Mouse (Mus musculus): ENCODE measurements around the gene Olfr1221. TPM values are rescaled to one million over a fixed set of nuclear protein-coding genes. Genes with fewer than 3 reads are reported as not detected.
"Not testable (repeated sequence)": the region's sequence is repeated elsewhere in the genome, so short reads cannot be mapped to it uniquely, and the experiment has no call there.

Gene Olfr1221
- not detected in 2 replicates for polyA plus RNA-seq (2015; fragmentation: Nextera tagmentation; extraction: Ambion mirVana)

DNA sequence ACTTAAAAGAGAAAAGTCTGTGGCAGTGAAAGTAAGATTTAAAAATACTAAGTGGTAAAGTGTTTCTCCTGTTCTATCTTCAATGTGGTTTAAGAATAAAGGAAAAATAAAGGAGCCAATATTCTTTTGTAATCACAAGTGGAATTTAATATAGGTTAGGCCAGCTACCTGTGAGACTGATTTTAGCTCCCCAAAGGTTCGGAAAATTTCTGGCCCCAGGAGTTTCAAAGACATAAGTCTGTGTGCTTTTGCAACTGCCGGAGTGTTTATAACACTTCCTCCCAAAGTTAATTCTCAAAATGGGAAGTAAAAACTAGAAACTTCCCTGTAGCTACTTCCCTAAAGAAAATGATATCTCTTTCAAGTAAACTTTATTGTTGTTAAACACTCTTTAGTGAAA, at the start of gene Olfr1221:
Gene Olfr1221 (minus strand): TSS at position 101 of the 400 bp plus-strand sequence.
- H3K4me2 ChIP-seq (replicated peaks; ENCODE audit: low read depth): no peak within 1 kb of the TSS
- TF ChIP-seq CTCF (IDR thresholded peaks at IDR 0.05; ENCODE audit: low read depth): no peak
- WGBS: 77% methylated on average over 2 of the region's 2 CpGs
- no peaks in the 10 kb centered on the region for H3K27me3 ChIP-seq (replicated peaks; ENCODE audit: control insufficient read depth, insufficient read depth, low read length)
- ATAC-seq: no peak
- H3K4me3 ChIP-seq (ENCODE audit: low read depth, low read length): no peak within 1 kb of the TSS
- no peaks in the 10 kb centered on the region for H3K36me3 ChIP-seq (ENCODE audit: control insufficient read depth, insufficient read depth)
- no peak within 1 kb of the TSS for H3K27ac ChIP-seq (ENCODE audit: low read depth, low read length)
- no peak within 1 kb of the TSS for H3K9ac ChIP-seq (ENCODE audit: low read depth, low read length)
- H3K4me1 ChIP-seq (replicated peaks; ENCODE audit: control insufficient read depth, insufficient read depth, low read length): no peaks in the 10 kb centered on the region
- H3K9me3 ChIP-seq (ENCODE audit: control insufficient read depth): no peaks in the 10 kb centered on the region

DNA sequence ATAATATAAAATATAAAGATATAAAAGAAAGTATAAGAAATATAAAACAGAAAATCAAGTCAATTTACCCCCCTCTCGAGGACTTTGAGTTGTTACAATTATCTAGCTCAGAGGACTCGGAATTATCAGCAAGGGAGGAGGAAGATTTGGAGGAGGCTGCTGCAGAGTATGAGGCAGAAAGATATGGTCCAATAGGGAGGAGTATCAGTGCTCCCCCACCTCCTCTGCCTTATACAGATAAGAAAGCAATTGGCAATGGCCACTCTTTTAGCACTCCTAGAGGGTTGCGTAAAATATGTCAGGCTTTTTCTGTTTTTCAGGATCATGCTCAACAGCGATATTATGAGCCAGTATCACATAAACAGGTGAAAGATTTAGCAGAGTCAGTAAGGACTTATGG, 47.6 kb upstream of the Olfr1221 start:
- WGBS: 83% methylated on average over 4 of the region's 4 CpGs
- ATAC-seq; H3K4me3 ChIP-seq (ENCODE audit: low read depth, low read length); H3K4me2 ChIP-seq (replicated peaks; ENCODE audit: low read depth); H3K27me3 ChIP-seq (replicated peaks; ENCODE audit: control insufficient read depth, insufficient read depth, low read length); H3K27ac ChIP-seq (ENCODE audit: low read depth, low read length); H3K9ac ChIP-seq (ENCODE audit: low read depth, low read length); H3K36me3 ChIP-seq (ENCODE audit: control insufficient read depth, insufficient read depth); H3K4me1 ChIP-seq (replicated peaks; ENCODE audit: control insufficient read depth, insufficient read depth, low read length); H3K9me3 ChIP-seq (ENCODE audit: control insufficient read depth): not testable (repeated sequence)

DNA sequence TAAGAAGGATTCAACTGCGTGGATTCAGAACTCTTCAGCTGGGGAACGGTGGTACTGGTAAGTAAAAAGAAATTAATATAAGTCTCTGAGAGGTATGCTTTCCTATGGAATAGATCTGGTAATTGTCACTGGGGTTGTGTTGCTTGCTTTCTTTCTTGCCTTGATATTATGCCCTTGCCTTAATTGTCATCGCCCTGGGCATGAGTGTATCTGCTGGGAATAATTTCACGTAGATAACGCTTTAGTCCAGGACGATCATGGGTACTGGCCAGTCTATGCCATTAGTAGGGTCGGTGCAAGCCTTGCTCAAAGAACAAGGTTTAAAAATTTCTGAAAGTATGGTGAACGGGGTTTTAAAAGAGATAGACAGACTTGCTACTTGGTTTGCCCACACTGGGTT, 46.9 kb upstream of the Olfr1221 start, which contains the start of gene Olfr1224-ps1:
Gene Olfr1224-ps1 (minus strand): TSS at position 101 of the 400 bp plus-strand sequence.
- not testable (repeated sequence) for H3K4me2 ChIP-seq (replicated peaks; ENCODE audit: low read depth); ATAC-seq; H3K27me3 ChIP-seq (replicated peaks; ENCODE audit: control insufficient read depth, insufficient read depth, low read length); H3K9ac ChIP-seq (ENCODE audit: low read depth, low read length); H3K36me3 ChIP-seq (ENCODE audit: control insufficient read depth, insufficient read depth); H3K27ac ChIP-seq (ENCODE audit: low read depth, low read length); H3K9me3 ChIP-seq (ENCODE audit: control insufficient read depth); H3K4me1 ChIP-seq (replicated peaks; ENCODE audit: control insufficient read depth, insufficient read depth, low read length); H3K4me3 ChIP-seq (ENCODE audit: low read depth, low read length)
- WGBS: 94% methylated on average over 8 of the region's 8 CpGs

GRCm38 (mm10) chr2:89151460-89151859, 34.4 kb upstream of the Olfr1221 start, which contains the start of gene Olfr1223:
TSS of gene Olfr1223 (minus strand) at chr2:89151560.
- Histone ChIP-seq H3K9ac (ENCODE audit: low read depth, low read length) (no peak within 1 kb of the TSS), H3K4me2 (replicated peaks; ENCODE audit: low read depth) (no peak within 1 kb of the TSS), H3K27me3 (replicated peaks; ENCODE audit: control insufficient read depth, insufficient read depth, low read length) (no peaks in the 10 kb centered on the region), H3K27ac (ENCODE audit: low read depth, low read length) (no peak within 1 kb of the TSS), H3K4me1 (replicated peaks; ENCODE audit: control insufficient read depth, insufficient read depth, low read length) (no peaks in the 10 kb centered on the region), H3K36me3 (ENCODE audit: control insufficient read depth, insufficient read depth) (no peaks in the 10 kb centered on the region), H3K9me3 (ENCODE audit: control insufficient read depth) (no peaks in the 10 kb centered on the region), H3K4me3 (ENCODE audit: low read depth, low read length) (no peak within 1 kb of the TSS)
- 71% methylated on average over 1 of the region's 1 CpGs for WGBS
- no peak for TF ChIP-seq CTCF (IDR thresholded peaks at IDR 0.05; ENCODE audit: low read depth)
- no peak for ATAC-seq

DNA sequence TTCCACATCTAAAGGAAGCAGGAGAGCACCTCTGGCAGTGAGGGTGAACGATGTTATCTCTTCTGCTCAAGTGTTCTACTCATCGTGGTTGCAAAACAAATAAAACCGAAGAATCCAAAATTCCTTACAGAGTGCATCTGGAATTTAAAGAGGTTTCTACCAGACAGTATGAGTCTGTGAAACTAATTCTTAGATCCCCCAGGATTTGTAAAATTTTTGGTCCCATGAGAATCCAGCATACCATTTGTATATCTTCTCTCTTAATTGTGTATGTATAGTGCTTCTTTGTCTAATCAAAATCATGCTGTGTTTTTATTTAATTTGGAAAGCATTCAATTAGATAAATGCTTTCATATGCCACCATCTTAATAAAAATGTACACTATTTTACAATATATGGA, 15.9 kb upstream of the Olfr1221 start, which contains the start of gene Olfr1222:
Gene Olfr1222 (minus strand): TSS at position 101 of the 400 bp plus-strand sequence.
- no peaks in the 10 kb centered on the region for H3K9me3 ChIP-seq (ENCODE audit: control insufficient read depth)
- no peak within 1 kb of the TSS for H3K27ac ChIP-seq (ENCODE audit: low read depth, low read length)
- ATAC-seq: no peak
- H3K36me3 ChIP-seq (ENCODE audit: control insufficient read depth, insufficient read depth): no peaks in the 10 kb centered on the region
- no peak for TF ChIP-seq CTCF (IDR thresholded peaks at IDR 0.05; ENCODE audit: low read depth)
- no peak within 1 kb of the TSS for H3K4me3 ChIP-seq (ENCODE audit: low read depth, low read length)
- no peak within 1 kb of the TSS for H3K4me2 ChIP-seq (replicated peaks; ENCODE audit: low read depth)
- no peaks in the 10 kb centered on the region for H3K27me3 ChIP-seq (replicated peaks; ENCODE audit: control insufficient read depth, insufficient read depth, low read length)
- no peaks in the 10 kb centered on the region for H3K4me1 ChIP-seq (replicated peaks; ENCODE audit: control insufficient read depth, insufficient read depth, low read length)
- H3K9ac ChIP-seq (ENCODE audit: low read depth, low read length): no peak within 1 kb of the TSS
- 49% methylated on average over 3 of the region's 3 CpGs for WGBS

GRCm38 (mm10) chr2:89106735-89107134, 10.3 kb downstream of the Olfr1221 start, which contains the start of gene Olfr1220:
TSS of gene Olfr1220 (minus strand) at chr2:89106835.
- Histone ChIP-seq H3K4me3 (ENCODE audit: low read depth, low read length) (no peak within 1 kb of the TSS), H3K27ac (ENCODE audit: low read depth, low read length) (no peak within 1 kb of the TSS), H3K4me1 (replicated peaks; ENCODE audit: control insufficient read depth, insufficient read depth, low read length) (no peaks in the 10 kb centered on the region), H3K4me2 (replicated peaks; ENCODE audit: low read depth) (no peak within 1 kb of the TSS), H3K36me3 (ENCODE audit: control insufficient read depth, insufficient read depth) (no peaks in the 10 kb centered on the region), H3K9ac (ENCODE audit: low read depth, low read length) (no peak within 1 kb of the TSS), H3K9me3 (ENCODE audit: control insufficient read depth) (no peaks in the 10 kb centered on the region), H3K27me3 (replicated peaks; ENCODE audit: control insufficient read depth, insufficient read depth, low read length) (no peaks in the 10 kb centered on the region)
- TF ChIP-seq CTCF (IDR thresholded peaks at IDR 0.05; ENCODE audit: low read depth): no peak
- 72% methylated on average over 3 of the region's 3 CpGs for WGBS
- no peak for ATAC-seq

- H3K9me3 ChIP-seq (ENCODE audit: control insufficient read depth): no peaks in the 10 kb centered on the region
- no peaks in the 10 kb centered on the region for H3K27me3 ChIP-seq (replicated peaks; ENCODE audit: control insufficient read depth, insufficient read depth, low read length)
- no peaks in the 10 kb centered on the region for H3K4me1 ChIP-seq (replicated peaks; ENCODE audit: control insufficient read depth, insufficient read depth, low read length)
- no peak for ATAC-seq
- TF ChIP-seq CTCF (IDR thresholded peaks at IDR 0.05; ENCODE audit: low read depth): no peak
- no peak overlapping the region for H3K9ac ChIP-seq (ENCODE audit: low read depth, low read length)
- H3K4me2 ChIP-seq (replicated peaks; ENCODE audit: low read depth): no peak overlapping the region
- no peak overlapping the region for H3K4me3 ChIP-seq (ENCODE audit: low read depth, low read length)
- no peaks in the 10 kb centered on the region for H3K36me3 ChIP-seq (ENCODE audit: control insufficient read depth, insufficient read depth)
- no peak overlapping the region for H3K27ac ChIP-seq (ENCODE audit: low read depth, low read length)
Measured at GRCm38 (mm10) chr2:89105651-89106050, 11.4 kb downstream of the Olfr1221 start.
